Mouse (Mus musculus) neutrophil, adult 83 days (primary cell): ENCODE measurements around the gene Pxmp4. TPM values are rescaled to one million over a fixed set of nuclear protein-coding genes. Genes with fewer than 3 reads are reported as not detected.

Experiments
- total RNA-seq, 2 experiments: library from RNA; stranded (reverse); gene quantifications; one replicate each; pipeline ENCODE4 v1.2.4; 2023

Pxmp4 gene
- 10 to 100 TPM; 17.3 to 18.7 TPM for total RNA-seq

GRCm38 (mm10) chr2:154603638-154604153, at the start of gene Pxmp4:
Gene Pxmp4 (minus strand): TSS chr2:154603708.

GRCm38 (mm10) chr2:154651363-154651762, 47.9 kb upstream of the Pxmp4 start, which contains the start of gene Chmp4b:
Gene Chmp4b (plus strand): TSS chr2:154651705.

GRCm38 (mm10) chr2:154613118-154614115, 9.9 kb upstream of the Pxmp4 start, which contains the start of the genes Zfp341 and 4930519P11Rik:
Gene Zfp341 (plus strand): TSS chr2:154613297.
Gene 4930519P11Rik (minus strand): TSS chr2:154613437.

GRCm38 (mm10) chr2:154569836-154570286, 33.6 kb downstream of the Pxmp4 start, which contains the start of gene E2f1:
Gene E2f1 (minus strand): TSS chr2:154569892.

GRCm38 (mm10) chr2:154558264-154559039, 45.1 kb downstream of the Pxmp4 start, which contains the start of gene Necab3:
Gene Necab3 (minus strand): TSS chr2:154558890.

GRCm38 (mm10) chr2:154551476-154551875, 52.0 kb downstream of the Pxmp4 start, which contains the start of gene Actl10:
Gene Actl10 (plus strand): TSS chr2:154551776.

GRCm38 (mm10) chr2:154546711-154547110, 56.8 kb downstream of the Pxmp4 start, which contains the start of gene 1700003F12Rik:
Gene 1700003F12Rik (plus strand): TSS chr2:154547085.

Other genes with a start within 250 kb of the Pxmp4 start
- 1 to 10 TPM; 7.5 to 7.9 TPM for gene Cdk5rap1, start 230.7 kb downstream of the Pxmp4 start, total RNA-seq
- 1 to 10 TPM; 1.4 to 2.0 TPM for gene Snta1, start 195.6 kb downstream of the Pxmp4 start, total RNA-seq
- gene Cbfa2t2, start 167.2 kb downstream of the Pxmp4 start, total RNA-seq, result 10 to 100 TPM; 18.3 to 18.5 TPM
- not detected for gene 1700003F12Rik, start 56.6 kb downstream of the Pxmp4 start, total RNA-seq
- under 1 TPM in 1 of 2 experiments, not detected in 1; 0.35 TPM for gene Actl10, start 51.9 kb downstream of the Pxmp4 start, total RNA-seq
- 1 to 10 TPM; 2.3 to 2.4 TPM for gene Necab3, start 44.8 kb downstream of the Pxmp4 start, total RNA-seq
- 10 to 100 TPM; 20.6 to 24.3 TPM for gene E2f1, start 33.8 kb downstream of the Pxmp4 start, total RNA-seq
- gene Zfp341, start 9.6 kb upstream of the Pxmp4 start, total RNA-seq, result 1 to 10 TPM; 4.3 to 4.5 TPM
- not detected for gene 4930519P11Rik, start 9.7 kb upstream of the Pxmp4 start, total RNA-seq
- 100 to 1,000 TPM; 162 to 170 TPM for gene Chmp4b, start 48.0 kb upstream of the Pxmp4 start, total RNA-seq
- gene Gm14214, start 166.3 kb upstream of the Pxmp4 start, total RNA-seq, result not detected
- gene Raly, start 187.4 kb upstream of the Pxmp4 start, total RNA-seq, result 100 to 1,000 TPM; 178 to 179 TPM
- gene a, start 187.7 kb upstream of the Pxmp4 start, total RNA-seq, result not detected